Comparison of ENCODE assay signal across 11 mouse cellular contexts in the genomic region with DNA sequence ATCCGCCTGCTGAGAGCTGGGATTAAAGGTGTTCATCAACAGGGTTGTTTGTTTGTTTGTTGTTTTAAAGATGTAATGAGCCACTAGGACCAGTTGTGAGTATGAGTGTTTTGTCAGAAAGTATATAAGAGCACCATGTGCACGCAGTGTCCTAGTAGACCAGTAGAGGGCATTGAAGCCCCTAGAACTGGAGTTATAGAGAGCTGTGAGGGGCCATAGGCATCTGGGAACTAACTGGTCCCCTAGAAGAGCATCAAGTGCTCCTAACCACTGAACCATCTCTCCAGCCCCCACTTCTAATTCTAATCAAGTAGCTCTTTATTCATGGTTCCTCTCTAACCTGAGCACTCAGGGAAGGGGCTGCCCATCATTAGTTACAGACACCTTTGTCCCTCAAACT. TPM values are rescaled to one million over a fixed set of nuclear protein-coding genes. Genes with fewer than 3 reads are reported as not detected.
A peak's percentile ranks its signal among the peaks of the same experiment; 100 is the strongest.
DNase-seq lines count a peak whose midpoint lies in the region; ATAC-seq and TF ChIP-seq lines count a peak whose summit lies in the region.
"Had no signal": no experiment of that assay in that cellular context is flagged by ENCODE, and none has a peak within 500 bp of the region (broad histone marks: within the 10 kb centered on the region; RNA-seq: fewer than 3 reads in every experiment).

No protein-coding gene starts in this region.

- peaks cover 73% of the 10 kb centered on the region for H3K36me3 ChIP-seq in hindbrain, embryonic 14.5 days (replicated peaks; ENCODE audit: control insufficient read depth, insufficient read depth)
- H3K36me3 ChIP-seq in hindbrain, embryonic 12.5 days = peaks cover 67% of the 10 kb centered on the region
- peaks cover 52% of the 10 kb centered on the region for H3K36me3 ChIP-seq in limb, embryonic 14.5 days (ENCODE audit: control insufficient read depth, insufficient read depth, low read length)
- H3K36me3 ChIP-seq in forebrain, embryonic 10.5 days (replicated peaks) = peaks cover 86% of the 10 kb centered on the region

- no peaks in the 10 kb centered on the region for H3K4me1 ChIP-seq in hindbrain, embryonic 14.5 days (replicated peaks; ENCODE audit: control insufficient read depth, insufficient read depth, low read length)
- no peaks in the 10 kb centered on the region for H3K4me1 ChIP-seq in hindbrain, embryonic 12.5 days
- H3K4me1 ChIP-seq in limb, embryonic 14.5 days (ENCODE audit: control insufficient read depth, insufficient read depth, low read length) = no peaks in the 10 kb centered on the region
- H3K4me1 ChIP-seq in forebrain, embryonic 10.5 days = peaks cover 17% of the 10 kb centered on the region

- ATAC-seq in hindbrain, embryonic 14.5 days (ENCODE audit: low FRiP score) = no peak
- ATAC-seq in hindbrain, embryonic 12.5 days (ENCODE audit: low FRiP score) = no peak
- no peak for ATAC-seq in limb, embryonic 14.5 days (ENCODE audit: low FRiP score, low read depth)

- no peak overlapping the region for H3K4me2 ChIP-seq in hindbrain, embryonic 14.5 days (replicated peaks)
- no peak overlapping the region for H3K4me2 ChIP-seq in hindbrain, embryonic 12.5 days (replicated peaks)
- H3K4me2 ChIP-seq in limb, embryonic 14.5 days (replicated peaks; ENCODE audit: low read depth, low read length, severe bottlenecking) = no peak overlapping the region
- H3K4me2 ChIP-seq: embryonic facial prominence, embryonic 13.5 days; midbrain, embryonic 11.5 days had no signal

- H3K27ac ChIP-seq in hindbrain, embryonic 14.5 days = no peak overlapping the region
- H3K27ac ChIP-seq in hindbrain, embryonic 12.5 days = no peak overlapping the region
- no peak overlapping the region for H3K27ac ChIP-seq in limb, embryonic 14.5 days (replicated peaks; ENCODE audit: low read depth, low read length)
- H3K27ac ChIP-seq in forebrain, embryonic 10.5 days = no peak overlapping the region
- H3K27ac ChIP-seq: embryonic facial prominence, embryonic 13.5 days had no signal

- peak; percentile 36 for DNase-seq in hindbrain, embryonic 14.5 days (ENCODE audit: low spot score)
- DNase-seq in 416B (ENCODE audit: low read depth) = peak; percentile 68
- peak; percentile 71 for DNase-seq in NIH3T3 (ENCODE audit: low read depth)
- peak; percentile 44 for DNase-seq in limb, embryonic 14.5 days (ENCODE audit: low spot score)
- DNase-seq in adrenal gland, postnatal 10 days = no peak
- no peak for DNase-seq in heart, postnatal 4 days
- DNase-seq in forebrain, embryonic 10.5 days (ENCODE audit: extremely low spot score, low spot score) = no peak
- DNase-seq: right cerebral cortex, postnatal 25 days had no signal

- WGBS in hindbrain, embryonic 14.5 days = 86% methylated on average over 2 of the region's 2 CpGs
- 77% methylated on average over 2 of the region's 2 CpGs for WGBS in hindbrain, embryonic 12.5 days
- WGBS in limb, embryonic 14.5 days = 87% methylated on average over 2 of the region's 2 CpGs
- 77% methylated on average over 2 of the region's 2 CpGs for WGBS in forebrain, embryonic 10.5 days

- H3K9me3 ChIP-seq in hindbrain, embryonic 14.5 days (ENCODE audit: control insufficient read depth, low read length) = no peaks in the 10 kb centered on the region
- H3K9me3 ChIP-seq in hindbrain, embryonic 12.5 days (replicated peaks) = no peaks in the 10 kb centered on the region
- H3K9me3 ChIP-seq in limb, embryonic 14.5 days (ENCODE audit: control insufficient read depth, low read length) = no peaks in the 10 kb centered on the region
- H3K9me3 ChIP-seq in forebrain, embryonic 10.5 days = no peaks in the 10 kb centered on the region
- H3K9me3 ChIP-seq: embryonic facial prominence, embryonic 13.5 days had no signal

- H3K4me3 ChIP-seq in hindbrain, embryonic 14.5 days (replicated peaks; ENCODE audit: low read length) = no peak overlapping the region
- no peak overlapping the region for H3K4me3 ChIP-seq in hindbrain, embryonic 12.5 days
- H3K4me3 ChIP-seq in limb, embryonic 14.5 days (replicated peaks; ENCODE audit: low read length) = no peak overlapping the region
- H3K4me3 ChIP-seq in forebrain, embryonic 10.5 days = no peak overlapping the region
- H3K4me3 ChIP-seq: embryonic facial prominence, embryonic 13.5 days had no signal

- TF ChIP-seq POLR2A in limb, embryonic 14.5 days (IDR thresholded peaks at IDR 0.05; ENCODE audit: borderline replicate concordance, extremely low read depth, insufficient read depth, insufficient read length) = no peak

- no peaks in the 10 kb centered on the region for H3K27me3 ChIP-seq in hindbrain, embryonic 14.5 days (ENCODE audit: control insufficient read depth, insufficient read depth, low read length)
- no peaks in the 10 kb centered on the region for H3K27me3 ChIP-seq in hindbrain, embryonic 12.5 days
- H3K27me3 ChIP-seq in limb, embryonic 14.5 days (ENCODE audit: control insufficient read depth, insufficient read depth, low read length) = no peaks in the 10 kb centered on the region
- peaks cover 6% of the 10 kb centered on the region; the same call in 1 of the 2 replicates for H3K27me3 ChIP-seq in forebrain, embryonic 10.5 days (ENCODE audit: poor library complexity, severe bottlenecking)
- H3K27me3 ChIP-seq: embryonic facial prominence, embryonic 13.5 days had no signal

- H3K9ac ChIP-seq in hindbrain, embryonic 14.5 days = no peak overlapping the region
- H3K9ac ChIP-seq in hindbrain, embryonic 12.5 days = no peak overlapping the region
- H3K9ac ChIP-seq in limb, embryonic 14.5 days (ENCODE audit: low read depth, low read length, severe bottlenecking) = no peak overlapping the region
- H3K9ac ChIP-seq: embryonic facial prominence, embryonic 13.5 days had no signal

RNA-seq across cellular contexts. Expression of a gene that starts 13.9 kb away (rescaled TPM):
- 51.6 and 54.3 TPM in 2 replicates for polyA plus RNA-seq in hindbrain, embryonic 14.5 days (2014; fragmentation: Nextera tagmentation; extraction: Ambion mirVana)
- polyA plus RNA-seq in hindbrain, embryonic 12.5 days (2016; fragmentation: Nextera tagmentation; extraction: Ambion mirVana) = 78.8 and 79.5 TPM in 2 replicates
- polyA plus RNA-seq in limb, embryonic 14.5 days (2012; rRNA removed) = 76.2 and 87.7 TPM in 2 replicates
- 65.1 and 73.4 TPM in 2 replicates for polyA plus RNA-seq in limb, embryonic 14.5 days (2014; fragmentation: Nextera tagmentation; extraction: Ambion mirVana)
- 10 to 100 TPM; 65.4 to 69.5 TPM for total RNA-seq in adrenal gland, postnatal 10 days (2021)
- total RNA-seq in heart, postnatal 4 days (2021) = 10 to 100 TPM; 42.6 to 45.3 TPM
- 62.7 and 66.0 TPM in 2 replicates for polyA plus RNA-seq in forebrain, embryonic 10.5 days (2016; fragmentation: Nextera tagmentation; extraction: Ambion mirVana)

RNA-seq across cellular contexts. Expression of a gene that starts 14.0 kb away (rescaled TPM):
- 127 and 132 TPM in 2 replicates for polyA plus RNA-seq in hindbrain, embryonic 14.5 days (2014; fragmentation: Nextera tagmentation; extraction: Ambion mirVana)
- 135 and 147 TPM in 2 replicates for polyA plus RNA-seq in hindbrain, embryonic 12.5 days (2016; fragmentation: Nextera tagmentation; extraction: Ambion mirVana)
- 108 TPM in 2 replicates for polyA plus RNA-seq in limb, embryonic 14.5 days (2012; rRNA removed)
- 138 and 145 TPM in 2 replicates for polyA plus RNA-seq in limb, embryonic 14.5 days (2014; fragmentation: Nextera tagmentation; extraction: Ambion mirVana)
- total RNA-seq in adrenal gland, postnatal 10 days (2021) = 100 to 1,000 TPM in 1 of 2 experiments, 10 to 100 TPM in 1; 94.6 to 121 TPM
- 10 to 100 TPM; 72.9 to 75.3 TPM for total RNA-seq in heart, postnatal 4 days (2021)
- polyA plus RNA-seq in forebrain, embryonic 10.5 days (2016; fragmentation: Nextera tagmentation; extraction: Ambion mirVana) = 151 and 152 TPM in 2 replicates

Comparison
In these comparisons a context has a peak if more than half of its experiments do, and no peak if none do; other contexts are left out.
1. DNase-seq: peak in hindbrain, embryonic 14.5 days (single experiment), 416B (single experiment), NIH3T3 (single experiment) and limb, embryonic 14.5 days (single experiment); none in adrenal gland, postnatal 10 days (single experiment), heart, postnatal 4 days (single experiment) and forebrain, embryonic 10.5 days (single experiment).